Mouse (Mus musculus) ES-E14 (cell line): ENCODE measurements at regions not wholly inside any gene's neighbourhood (a gene's known extent, or its start where the extent isn't known, plus 50 kb on each side); places are given as distances from the start of the nearest gene placed in this dataset.

Experiments
- HCFC1 ChIP-seq: IDR thresholded peaks from 2 replicates; pipeline ENCODE4 v1.6.1; 2012; ENCODE audit warnings: low read length, inconsistent platforms, borderline replicate concordance; ENCODE audit not compliant: insufficient read depth
- MAFK ChIP-seq: IDR thresholded peaks from 2 replicates; pipeline ENCODE4 v1.6.1; 2014; ENCODE audit warnings: mild to moderate bottlenecking, low read depth, low read length, inconsistent platforms; ENCODE audit not compliant: insufficient read depth
- ZC3H11A ChIP-seq: IDR thresholded peaks from 2 replicates; pipeline ENCODE4 v1.6.1; 2012; ENCODE audit warnings: low read depth, mild to moderate bottlenecking, inconsistent platforms, low read length, borderline replicate concordance

DNA sequence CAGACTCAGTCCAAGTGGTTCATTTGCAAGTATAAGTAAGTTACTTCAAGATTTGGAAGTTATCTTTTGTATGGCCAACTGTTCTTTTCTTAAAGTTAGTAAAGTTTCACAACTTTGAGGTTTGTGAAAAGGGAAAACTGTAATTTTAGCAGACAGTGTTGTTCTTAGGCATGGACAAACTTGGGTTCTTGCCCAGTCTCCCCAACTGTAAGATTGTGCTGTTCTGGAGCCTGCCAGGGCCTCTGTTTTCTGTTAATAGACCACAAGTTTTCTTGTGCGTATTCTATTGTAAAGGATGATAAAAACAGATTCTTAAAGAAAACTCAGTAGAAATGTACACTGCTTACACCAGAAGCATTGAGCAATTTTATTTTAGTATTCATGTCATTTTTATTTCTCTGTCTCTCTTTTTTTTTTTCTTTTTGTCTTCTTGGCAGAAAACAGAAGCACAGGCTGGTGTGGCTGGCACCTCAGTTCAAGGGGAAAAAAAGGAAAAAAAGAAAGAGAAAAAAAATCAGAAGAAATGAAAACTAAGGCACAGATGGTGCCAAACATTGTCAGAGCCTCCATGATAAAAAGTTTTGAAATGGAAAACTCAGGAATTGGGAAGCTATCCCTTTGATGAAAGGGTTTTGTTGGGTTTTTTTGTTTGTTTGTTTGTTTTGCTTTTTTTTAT lies 1098.1 kb upstream of the Arrdc3 start:
- TF ChIP-seq ZC3H11A, result no peak
- no peak for TF ChIP-seq MAFK
- no peak for TF ChIP-seq HCFC1
